Mouse (Mus musculus): ENCODE measurements around the gene Eps8.

DNA sequence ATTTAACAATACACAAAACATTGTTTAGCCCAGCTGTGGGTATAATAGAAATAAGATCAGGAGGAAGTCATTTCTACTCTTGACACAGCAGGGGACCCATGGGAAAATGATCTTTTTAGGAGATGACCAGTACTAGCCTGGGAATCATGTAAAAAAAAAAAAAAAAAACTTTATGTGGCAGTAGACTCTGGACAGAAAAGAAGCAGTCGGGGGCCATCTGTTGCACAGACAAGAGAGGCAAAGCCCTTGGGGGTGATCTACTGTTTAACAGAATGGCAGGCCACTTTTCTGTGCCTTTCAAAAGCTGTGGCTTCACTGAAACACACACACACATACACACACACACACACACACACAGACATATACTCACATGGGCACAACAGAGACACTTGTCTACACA, 159.9 kb downstream of the Eps8 start:
- TF ChIP-seq POLR2A (IDR thresholded peaks at IDR 0.05; ENCODE audit: borderline replicate concordance, extremely low read depth, low read depth, low read length) (no peak), CTCF (IDR thresholded peaks at IDR 0.05; ENCODE audit: insufficient read depth, low read length) (no peak)

Data from lung, adult 2 months (tissue).